Mouse (Mus musculus): ENCODE results near the gene Grik3. TPM values are rescaled to one million over a fixed set of nuclear protein-coding genes. Genes with fewer than 3 reads are reported as not detected.
A peak's percentile ranks its signal among the peaks of the same experiment; 100 is the strongest.

The Grik3 gene
- polyA plus RNA-seq, 1 experiment from 2014 or later = 1.1 TPM

- peak overlapping the region; percentile 46 for H3K27ac ChIP-seq
- H3K9me3 ChIP-seq = 0 out of 2 replicates have a peak, but pooled peaks cover 3% of the 10 kb centered on the region
- no peak for DNase-seq (ENCODE audit: low spot score)
- WGBS = 8% methylated on average over 7 of the region's 7 CpGs
- H3K36me3 ChIP-seq = no peaks in the 10 kb centered on the region
- peaks cover 58% of the 10 kb centered on the region for H3K4me1 ChIP-seq (replicated peaks)
- H3K4me3 ChIP-seq = no peak overlapping the region
- H3K27me3 ChIP-seq (ENCODE audit: insufficient read depth, poor library complexity, severe bottlenecking) = peaks cover 71% of the 10 kb centered on the region
Observed at GRCm38 (mm10) chr4:125535465-125535864, 45.0 kb downstream of the Grik3 start.

- 36% methylated on average over 4 of the region's 4 CpGs for WGBS
- DNase-seq (ENCODE audit: low spot score) = no peak
- peaks cover 70% of the 10 kb centered on the region for H3K27me3 ChIP-seq (ENCODE audit: insufficient read depth, poor library complexity, severe bottlenecking)
Observed at GRCm38 (mm10) chr4:125535977-125536376, 45.5 kb downstream of the Grik3 start.

GRCm38 (mm10) chr4:125538301-125538965, 47.9 kb downstream of the Grik3 start:
- 22% methylated on average over 3 of the region's 3 CpGs for WGBS
- Histone ChIP-seq H3K9me3 (0 out of 2 replicates have a peak, but pooled peaks cover 3% of the 10 kb centered on the region), H3K27ac (0 out of 2 replicates have a peak overlapping the region, but pooled peaks have one; percentile 23), H3K27me3 (ENCODE audit: insufficient read depth, poor library complexity, severe bottlenecking) (peaks cover 64% of the 10 kb centered on the region), H3K36me3 (no peaks in the 10 kb centered on the region), H3K4me3 (no peak overlapping the region), H3K4me1 (replicated peaks) (peaks cover 59% of the 10 kb centered on the region)
- no peak for DNase-seq (ENCODE audit: low spot score)

More at GRCm38 (mm10) chr4:125535977-125536376, 45.5 kb downstream of the Grik3 start:
- Histone ChIP-seq H3K9me3 (0 out of 2 replicates have a peak, but pooled peaks cover 3% of the 10 kb centered on the region), H3K4me3 (no peak overlapping the region), H3K4me1 (replicated peaks) (peaks cover 58% of the 10 kb centered on the region), H3K36me3 (no peaks in the 10 kb centered on the region), H3K27ac (peak overlapping the region; percentile 46; the same call in 1 of the 2 replicates)

GRCm38 (mm10) chr4:125539617-125540016, 49.1 kb downstream of the Grik3 start:
- Histone ChIP-seq H3K4me1 (replicated peaks) (peaks cover 49% of the 10 kb centered on the region), H3K36me3 (no peaks in the 10 kb centered on the region), H3K9me3 (0 out of 2 replicates have a peak, but pooled peaks cover 3% of the 10 kb centered on the region), H3K27ac (no peak overlapping the region), H3K4me3 (no peak overlapping the region), H3K27me3 (ENCODE audit: insufficient read depth, poor library complexity, severe bottlenecking) (peaks cover 52% of the 10 kb centered on the region)
- WGBS = 85% methylated on average over 9 of the region's 9 CpGs
- no peak for DNase-seq (ENCODE audit: low spot score)

- H3K4me3 ChIP-seq = no peak overlapping the region
- peaks cover 41% of the 10 kb centered on the region; the same call in 1 of the 2 replicates for H3K27me3 ChIP-seq (ENCODE audit: insufficient read depth, poor library complexity, severe bottlenecking)
- no peak for DNase-seq (ENCODE audit: low spot score)
- H3K4me1 ChIP-seq (replicated peaks) = peaks cover 44% of the 10 kb centered on the region
- no peaks in the 10 kb centered on the region for H3K9me3 ChIP-seq
- no peaks in the 10 kb centered on the region for H3K36me3 ChIP-seq
- H3K27ac ChIP-seq = no peak overlapping the region
- 90% methylated on average over 5 of the region's 5 CpGs for WGBS
Observed at GRCm38 (mm10) chr4:125543171-125543570, 52.7 kb downstream of the Grik3 start.

- Histone ChIP-seq H3K27ac (peak overlapping the region; percentile 50), H3K4me3 (no peak overlapping the region), H3K36me3 (no peaks in the 10 kb centered on the region), H3K27me3 (ENCODE audit: insufficient read depth, poor library complexity, severe bottlenecking) (peaks cover 36% of the 10 kb centered on the region; the same call in 1 of the 2 replicates), H3K9me3 (no peaks in the 10 kb centered on the region), H3K4me1 (replicated peaks) (peaks cover 32% of the 10 kb centered on the region)
- 25% methylated on average over 18 of the region's 18 CpGs for WGBS
- peak; percentile 65 for DNase-seq (ENCODE audit: low spot score)
Observed at GRCm38 (mm10) chr4:125544947-125545767, 54.7 kb downstream of the Grik3 start.

- DNase-seq (ENCODE audit: low spot score) = no peak
- H3K36me3 ChIP-seq = no peaks in the 10 kb centered on the region
- no peak overlapping the region for H3K4me3 ChIP-seq
- H3K9me3 ChIP-seq = no peaks in the 10 kb centered on the region
- H3K27ac ChIP-seq = peak overlapping the region; percentile 50
- peaks cover 32% of the 10 kb centered on the region for H3K4me1 ChIP-seq (replicated peaks)
- 52% methylated on average over 7 of the region's 7 CpGs for WGBS
- H3K27me3 ChIP-seq (ENCODE audit: insufficient read depth, poor library complexity, severe bottlenecking) = peaks cover 30% of the 10 kb centered on the region; the same call in 1 of the 2 replicates
Observed at GRCm38 (mm10) chr4:125545768-125546220, 55.3 kb downstream of the Grik3 start.

- 66% methylated on average over 5 of the region's 5 CpGs for WGBS
Observed at GRCm38 (mm10) chr4:125548190-125548589, 57.7 kb downstream of the Grik3 start.

GRCm38 (mm10) chr4:125553754-125554153, 63.3 kb downstream of the Grik3 start:
- H3K4me1 ChIP-seq (replicated peaks) = no peaks in the 10 kb centered on the region
- DNase-seq (ENCODE audit: low spot score) = no peak
- no peaks in the 10 kb centered on the region for H3K27me3 ChIP-seq (ENCODE audit: insufficient read depth, poor library complexity, severe bottlenecking)
- WGBS = 92% methylated on average over 9 of the region's 9 CpGs
- H3K9me3 ChIP-seq = no peaks in the 10 kb centered on the region; the same call in 1 of the 2 replicates
- H3K4me3 ChIP-seq = no peak overlapping the region
- H3K36me3 ChIP-seq = no peaks in the 10 kb centered on the region
- no peak overlapping the region for H3K27ac ChIP-seq

More at GRCm38 (mm10) chr4:125548190-125548589, 57.7 kb downstream of the Grik3 start:
- DNase-seq (ENCODE audit: low spot score) = no peak
- no peaks in the 10 kb centered on the region for H3K36me3 ChIP-seq
- peaks cover 19% of the 10 kb centered on the region; the same call in 1 of the 2 replicates for H3K27me3 ChIP-seq (ENCODE audit: insufficient read depth, poor library complexity, severe bottlenecking)
- no peak overlapping the region for H3K27ac ChIP-seq
- no peaks in the 10 kb centered on the region; the same call in 1 of the 2 replicates for H3K9me3 ChIP-seq
- H3K4me3 ChIP-seq = no peak overlapping the region
- peaks cover 24% of the 10 kb centered on the region for H3K4me1 ChIP-seq (replicated peaks)

GRCm38 (mm10) chr4:125556405-125557308, 66.2 kb downstream of the Grik3 start:
- DNase-seq (ENCODE audit: low spot score) = no peak
- WGBS = 90% methylated on average over 14 of the region's 14 CpGs
- Histone ChIP-seq H3K4me3 (no peak overlapping the region), H3K4me1 (replicated peaks) (peaks cover 18% of the 10 kb centered on the region), H3K27me3 (ENCODE audit: insufficient read depth, poor library complexity, severe bottlenecking) (no peaks in the 10 kb centered on the region), H3K36me3 (no peaks in the 10 kb centered on the region), H3K9me3 (no peaks in the 10 kb centered on the region; the same call in 1 of the 2 replicates), H3K27ac (no peak overlapping the region)

GRCm38 (mm10) chr4:125559564-125559963, 69.1 kb downstream of the Grik3 start:
- H3K4me3 ChIP-seq = no peak overlapping the region
- H3K9me3 ChIP-seq = no peaks in the 10 kb centered on the region
- H3K27me3 ChIP-seq (ENCODE audit: insufficient read depth, poor library complexity, severe bottlenecking) = no peaks in the 10 kb centered on the region
- no peak for DNase-seq (ENCODE audit: low spot score)
- 69% methylated on average over 5 of the region's 5 CpGs for WGBS
- H3K27ac ChIP-seq = peak overlapping the region; percentile 51; the same call in 1 of the 2 replicates
- peaks cover 42% of the 10 kb centered on the region for H3K4me1 ChIP-seq (replicated peaks)
- no peaks in the 10 kb centered on the region for H3K36me3 ChIP-seq

- H3K4me1 ChIP-seq (replicated peaks) = peaks cover 54% of the 10 kb centered on the region
- WGBS = 40% methylated on average over 2 of the region's 2 CpGs
- no peak for DNase-seq (ENCODE audit: low spot score)
Observed at GRCm38 (mm10) chr4:125560806-125561205, 70.3 kb downstream of the Grik3 start.

More at GRCm38 (mm10) chr4:125560806-125561205, 70.3 kb downstream of the Grik3 start:
- no peaks in the 10 kb centered on the region for H3K9me3 ChIP-seq
- no peaks in the 10 kb centered on the region for H3K27me3 ChIP-seq (ENCODE audit: insufficient read depth, poor library complexity, severe bottlenecking)
- H3K27ac ChIP-seq = 0 out of 2 replicates have a peak overlapping the region, but pooled peaks have one; percentile 6
- no peaks in the 10 kb centered on the region for H3K36me3 ChIP-seq
- H3K4me3 ChIP-seq = no peak overlapping the region
